Mouse (Mus musculus): ENCODE measurements around the gene Dnajb1.

- TF ChIP-seq CTCF (IDR thresholded peaks at IDR 0.05; ENCODE audit: low read depth) (no peak), EP300 (IDR thresholded peaks at IDR 0.05; ENCODE audit: low read depth) (no peak)
Observed at GRCm38 (mm10) chr8:83623549-83623948, 15.6 kb downstream of the Dnajb1 start.
